Mouse (Mus musculus) stomach, embryonic 16.5 days (tissue): ENCODE measurements around the gene Ldb2. TPM values are rescaled to one million over a fixed set of nuclear protein-coding genes. Genes with fewer than 3 reads are reported as not detected.

Experiments used
- ATAC-seq: fragments of 200-750 bp; cut with Nextera tagmentation; 2 replicates; pipeline ENCODE4 v1.8.0; 2017; ENCODE audit warnings: moderate number of reproducible peaks, moderate TSS enrichment; ENCODE audit not compliant: insufficient read depth, low FRiP score
- H3K27ac ChIP-seq: fragments of 300-500 bp; sonication (generic); 2 replicates; pipeline ENCODE4 v1.5.1; 2014; ENCODE audit warnings: low read length
- H3K27me3 ChIP-seq: fragments of 300-500 bp; sonication (generic); 2 replicates; pipeline ENCODE4 v1.6.1; 2014; ENCODE audit warnings: low read length, control low read depth, mixed read lengths; ENCODE audit not compliant: control insufficient read depth, insufficient read depth
- H3K36me3 ChIP-seq: fragments of 300-500 bp; sonication (generic); 2 replicates; pipeline ENCODE4 v1.6.1; 2014; ENCODE audit warnings: low read length; ENCODE audit not compliant: control insufficient read depth, insufficient read depth
- H3K4me1 ChIP-seq: fragments of 300-500 bp; sonication (generic); 2 replicates; pipeline ENCODE4 v1.6.1; 2014; ENCODE audit warnings: low read length, control low read depth, mixed read lengths; ENCODE audit not compliant: control insufficient read depth, insufficient read depth
- H3K4me2 ChIP-seq: fragments of 300-500 bp; sonication (generic); 2 replicates; pipeline ENCODE4 v1.6.1; 2014; ENCODE audit warnings: low read depth, low read length, mixed read lengths
- H3K4me3 ChIP-seq: fragments of 300-500 bp; sonication (generic); replicated peaks from 2 replicates; pipeline ENCODE4 v1.5.1; 2014; ENCODE audit warnings: mild to moderate bottlenecking, low read length
- H3K9ac ChIP-seq: fragments of 300-500 bp; sonication (generic); 2 replicates; pipeline ENCODE4 v1.6.1; 2014; ENCODE audit warnings: low read length
- H3K9me3 ChIP-seq: fragments of 300-500 bp; sonication (generic); replicated peaks from 2 replicates; pipeline ENCODE4 v1.6.1; 2016; ENCODE audit warnings: low read length, control low read depth; ENCODE audit not compliant: control insufficient read depth
- WGBS: fragments of 180-500 bp; shearing (Covaris S2); extraction: QIAGEN DNeasy Blood & Tissue Kit; methylation state at CpG from one replicate; pipeline ENCODE4 v1.1.7; 2014; 5-methylcytosine and 5-hydroxymethylcytosine counted together
- polyA plus RNA-seq: library from polyadenylated mRNA; unstranded; fragments of >200 nt; fragmentation: Nextera tagmentation; extraction: Ambion mirVana; gene quantifications from 2 replicates; pipeline ENCODE4 v1.2.1, GENCODE M21; 2015

Ldb2 gene
- polyA plus RNA-seq, 1 experiment from 2014 or later = 38.5 TPM

- peaks cover 3% of the 10 kb centered on the region for H3K4me1 ChIP-seq
- WGBS = 88% methylated on average over 5 of the region's 5 CpGs
- ATAC-seq = no peak
- no peaks in the 10 kb centered on the region for H3K36me3 ChIP-seq
- no peak overlapping the region for H3K4me3 ChIP-seq
- H3K27me3 ChIP-seq = no peaks in the 10 kb centered on the region
- no peak overlapping the region for H3K9ac ChIP-seq
- H3K27ac ChIP-seq = no peak overlapping the region
- no peaks in the 10 kb centered on the region for H3K9me3 ChIP-seq
- no peak overlapping the region for H3K4me2 ChIP-seq
These were observed 123.2 kb downstream of the Ldb2 start for GRCm38 (mm10) chr5:44676145-44676754.

GRCm38 (mm10) chr5:44670336-44670735 is 129.1 kb downstream of the Ldb2 start:
- Histone ChIP-seq H3K4me1 (peaks cover 6% of the 10 kb centered on the region), H3K9ac (no peak overlapping the region), H3K36me3 (no peaks in the 10 kb centered on the region), H3K4me3 (no peak overlapping the region), H3K27me3 (no peaks in the 10 kb centered on the region), H3K27ac (peak overlapping the region; percentile 51), H3K9me3 (no peaks in the 10 kb centered on the region), H3K4me2 (no peak overlapping the region)
- WGBS = 26% methylated on average over 2 of the region's 2 CpGs
- ATAC-seq = peak; percentile 87; the same call in 1 of the 2 replicates

GRCm38 (mm10) chr5:44667907-44668306 is 131.6 kb downstream of the Ldb2 start:
- no peak for ATAC-seq
- WGBS = 70% methylated on average over 3 of the region's 3 CpGs
- H3K4me3 ChIP-seq = no peak overlapping the region
- H3K4me1 ChIP-seq = peaks cover 6% of the 10 kb centered on the region
- no peak overlapping the region for H3K27ac ChIP-seq
- no peaks in the 10 kb centered on the region for H3K36me3 ChIP-seq
- H3K9me3 ChIP-seq = no peaks in the 10 kb centered on the region
- H3K27me3 ChIP-seq = no peaks in the 10 kb centered on the region
- no peak overlapping the region for H3K9ac ChIP-seq
- H3K4me2 ChIP-seq = no peak overlapping the region

- no peaks in the 10 kb centered on the region for H3K36me3 ChIP-seq
- H3K27me3 ChIP-seq = no peaks in the 10 kb centered on the region
- 84% methylated on average over 10 of the region's 10 CpGs for WGBS
- H3K9me3 ChIP-seq = no peaks in the 10 kb centered on the region
- no peak overlapping the region for H3K27ac ChIP-seq
- H3K9ac ChIP-seq = no peak overlapping the region
- no peak overlapping the region for H3K4me2 ChIP-seq
- peaks cover 6% of the 10 kb centered on the region for H3K4me1 ChIP-seq
- ATAC-seq = no peak
- H3K4me3 ChIP-seq = no peak overlapping the region
These were observed 132.1 kb downstream of the Ldb2 start for GRCm38 (mm10) chr5:44667383-44667782.

- H3K9ac ChIP-seq = no peak overlapping the region
- no peaks in the 10 kb centered on the region for H3K36me3 ChIP-seq
- H3K4me3 ChIP-seq = no peak overlapping the region
- no peak overlapping the region for H3K27ac ChIP-seq
- no peak overlapping the region for H3K4me2 ChIP-seq
- H3K27me3 ChIP-seq = no peaks in the 10 kb centered on the region
- 75% methylated on average over 11 of the region's 11 CpGs for WGBS
- no peaks in the 10 kb centered on the region for H3K4me1 ChIP-seq
- H3K9me3 ChIP-seq = no peaks in the 10 kb centered on the region
- no peak for ATAC-seq
These were observed 139.8 kb downstream of the Ldb2 start for GRCm38 (mm10) chr5:44659651-44660050.

GRCm38 (mm10) chr5:44656707-44657106 is 142.8 kb downstream of the Ldb2 start:
- Histone ChIP-seq H3K27ac (no peak overlapping the region), H3K9ac (no peak overlapping the region), H3K27me3 (no peaks in the 10 kb centered on the region), H3K4me1 (peaks cover 4% of the 10 kb centered on the region; the same call in 1 of the 2 replicates), H3K4me3 (no peak overlapping the region), H3K4me2 (no peak overlapping the region), H3K36me3 (no peaks in the 10 kb centered on the region), H3K9me3 (no peaks in the 10 kb centered on the region)
- ATAC-seq = no peak
- 82% methylated on average over 1 of the region's 1 CpGs for WGBS

- Histone ChIP-seq H3K9ac (no peak overlapping the region), H3K4me1 (peaks cover 4% of the 10 kb centered on the region; the same call in 1 of the 2 replicates), H3K4me2 (peak overlapping the region; percentile 27; the same call in 1 of the 2 replicates), H3K36me3 (no peaks in the 10 kb centered on the region), H3K27me3 (no peaks in the 10 kb centered on the region), H3K27ac (peak overlapping the region; percentile 70), H3K9me3 (no peaks in the 10 kb centered on the region), H3K4me3 (no peak overlapping the region)
- ATAC-seq = no peak
- WGBS = 32% methylated on average over 9 of the region's 9 CpGs
These were observed 145.1 kb downstream of the Ldb2 start for GRCm38 (mm10) chr5:44654403-44654802.

GRCm38 (mm10) chr5:44646842-44647190 is 152.7 kb downstream of the Ldb2 start:
- no peak overlapping the region for H3K9ac ChIP-seq
- 31% methylated on average over 2 of the region's 2 CpGs for WGBS
- ATAC-seq = no peak
- peaks cover 16% of the 10 kb centered on the region for H3K4me1 ChIP-seq
- H3K4me3 ChIP-seq = no peak overlapping the region
- no peak overlapping the region for H3K27ac ChIP-seq
- H3K4me2 ChIP-seq = no peak overlapping the region
- no peaks in the 10 kb centered on the region for H3K36me3 ChIP-seq
- H3K9me3 ChIP-seq = no peaks in the 10 kb centered on the region
- H3K27me3 ChIP-seq = no peaks in the 10 kb centered on the region

GRCm38 (mm10) chr5:44645952-44646841 is 153.3 kb downstream of the Ldb2 start:
- ATAC-seq = no peak
- WGBS = 49% methylated on average over 4 of the region's 4 CpGs
- Histone ChIP-seq H3K36me3 (no peaks in the 10 kb centered on the region), H3K27me3 (no peaks in the 10 kb centered on the region), H3K4me2 (no peak overlapping the region), H3K4me1 (peaks cover 16% of the 10 kb centered on the region), H3K9ac (no peak overlapping the region), H3K9me3 (no peaks in the 10 kb centered on the region), H3K27ac (no peak overlapping the region), H3K4me3 (no peak overlapping the region)
